Mouse (Mus musculus): ENCODE measurements around the gene Slc16a6. TPM values are rescaled to one million over a fixed set of nuclear protein-coding genes. Genes with fewer than 3 reads are reported as not detected.

Gene Slc16a6
- polyA plus RNA-seq, 1 experiment from 2014 or later = 7.5 TPM

- WGBS = 56% methylated on average over 1 of the region's 1 CpGs
- peaks cover 8% of the 10 kb centered on the region for H3K4me1 ChIP-seq (replicated peaks; ENCODE audit: control insufficient read depth, insufficient read depth, low read length)
- H3K4me2 ChIP-seq (replicated peaks) = no peak overlapping the region
- DNase-seq (ENCODE audit: low spot score) (no peak), ATAC-seq (ENCODE audit: low FRiP score) (no peak)
- H3K4me3 ChIP-seq (replicated peaks; ENCODE audit: low read length) = no peak overlapping the region
- no peaks in the 10 kb centered on the region for H3K27me3 ChIP-seq (ENCODE audit: control insufficient read depth, insufficient read depth, low read length)
- H3K9me3 ChIP-seq (ENCODE audit: control insufficient read depth, low read length) = no peaks in the 10 kb centered on the region
- no peak overlapping the region for H3K9ac ChIP-seq
- H3K36me3 ChIP-seq (replicated peaks; ENCODE audit: control insufficient read depth, insufficient read depth) = peaks cover under 1% of the 10 kb centered on the region; the same call in 1 of the 2 replicates
- H3K27ac ChIP-seq = no peak overlapping the region
Measured at GRCm38 (mm10) chr11:109423294-109423693, 50.1 kb downstream of the Slc16a6 start.

GRCm38 (mm10) chr11:109422263-109422662 lies 51.1 kb downstream of the Slc16a6 start:
- WGBS = 98% methylated on average over 4 of the region's 4 CpGs

GRCm38 (mm10) chr11:109421205-109421604 lies 52.2 kb downstream of the Slc16a6 start:
- WGBS = 84% methylated on average over 5 of the region's 5 CpGs
- DNase-seq (ENCODE audit: low spot score) (no peak), ATAC-seq (ENCODE audit: low FRiP score) (no peak)
- Histone ChIP-seq H3K9me3 (ENCODE audit: control insufficient read depth, low read length) (no peaks in the 10 kb centered on the region), H3K4me3 (replicated peaks; ENCODE audit: low read length) (no peak overlapping the region), H3K9ac (no peak overlapping the region), H3K27ac (no peak overlapping the region), H3K4me2 (replicated peaks) (no peak overlapping the region), H3K4me1 (replicated peaks; ENCODE audit: control insufficient read depth, insufficient read depth, low read length) (no peaks in the 10 kb centered on the region), H3K27me3 (ENCODE audit: control insufficient read depth, insufficient read depth, low read length) (no peaks in the 10 kb centered on the region), H3K36me3 (replicated peaks; ENCODE audit: control insufficient read depth, insufficient read depth) (no peaks in the 10 kb centered on the region)

More at GRCm38 (mm10) chr11:109422263-109422662, 51.1 kb downstream of the Slc16a6 start:
- Histone ChIP-seq H3K4me1 (replicated peaks; ENCODE audit: control insufficient read depth, insufficient read depth, low read length) (peaks cover 8% of the 10 kb centered on the region), H3K27me3 (ENCODE audit: control insufficient read depth, insufficient read depth, low read length) (no peaks in the 10 kb centered on the region), H3K36me3 (replicated peaks; ENCODE audit: control insufficient read depth, insufficient read depth) (no peaks in the 10 kb centered on the region), H3K27ac (no peak overlapping the region), H3K4me3 (replicated peaks; ENCODE audit: low read length) (no peak overlapping the region), H3K9ac (no peak overlapping the region), H3K4me2 (replicated peaks) (no peak overlapping the region), H3K9me3 (ENCODE audit: control insufficient read depth, low read length) (no peaks in the 10 kb centered on the region)
- DNase-seq (ENCODE audit: low spot score) = no peak
- ATAC-seq (ENCODE audit: low FRiP score) = no peak

GRCm38 (mm10) chr11:109420567-109420962 lies 52.8 kb downstream of the Slc16a6 start:
- Histone ChIP-seq H3K4me1 (replicated peaks; ENCODE audit: control insufficient read depth, insufficient read depth, low read length) (no peaks in the 10 kb centered on the region), H3K9ac (no peak overlapping the region), H3K27ac (no peak overlapping the region), H3K36me3 (replicated peaks; ENCODE audit: control insufficient read depth, insufficient read depth) (no peaks in the 10 kb centered on the region), H3K4me3 (replicated peaks; ENCODE audit: low read length) (no peak overlapping the region), H3K9me3 (ENCODE audit: control insufficient read depth, low read length) (no peaks in the 10 kb centered on the region), H3K4me2 (replicated peaks) (no peak overlapping the region), H3K27me3 (ENCODE audit: control insufficient read depth, insufficient read depth, low read length) (no peaks in the 10 kb centered on the region)
- ATAC-seq (ENCODE audit: low FRiP score) (no peak), DNase-seq (ENCODE audit: low spot score) (no peak)
- WGBS = 90% methylated on average over 14 of the region's 14 CpGs

DNA sequence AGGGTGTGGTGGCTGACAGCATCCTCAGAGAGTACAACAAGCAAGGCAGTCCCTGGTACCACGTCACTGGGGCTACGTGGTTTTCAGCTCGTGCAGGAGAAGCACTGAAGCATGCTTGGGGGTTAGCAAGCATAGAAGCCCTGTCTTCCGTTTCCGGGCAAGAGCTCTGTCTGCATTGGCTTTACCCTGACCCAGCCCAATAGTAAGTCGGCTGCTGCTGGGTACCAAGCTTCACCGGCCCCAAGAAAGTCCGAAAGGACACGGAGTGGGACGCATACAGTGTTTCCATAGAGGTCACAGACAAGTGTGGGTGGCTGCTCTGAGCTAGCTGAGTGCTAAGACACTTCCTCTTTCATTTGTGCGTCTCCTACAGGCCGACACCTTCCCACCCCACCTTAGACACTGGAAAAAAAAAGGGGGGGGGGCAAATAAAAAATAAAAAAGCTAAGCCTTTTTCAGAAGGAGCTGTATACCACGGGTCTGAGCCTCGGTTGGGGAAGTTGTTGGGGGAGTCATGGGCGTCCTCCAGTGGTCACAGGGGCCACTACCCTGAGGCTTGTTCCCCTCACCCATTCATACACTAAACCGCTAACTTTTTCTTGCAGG lies 53.3 kb downstream of the Slc16a6 start:
- WGBS = 41% methylated on average over 16 of the region's 16 CpGs
- DNase-seq (ENCODE audit: low spot score) = no peak
- H3K4me3 ChIP-seq (replicated peaks; ENCODE audit: low read length) = no peak overlapping the region

DNA sequence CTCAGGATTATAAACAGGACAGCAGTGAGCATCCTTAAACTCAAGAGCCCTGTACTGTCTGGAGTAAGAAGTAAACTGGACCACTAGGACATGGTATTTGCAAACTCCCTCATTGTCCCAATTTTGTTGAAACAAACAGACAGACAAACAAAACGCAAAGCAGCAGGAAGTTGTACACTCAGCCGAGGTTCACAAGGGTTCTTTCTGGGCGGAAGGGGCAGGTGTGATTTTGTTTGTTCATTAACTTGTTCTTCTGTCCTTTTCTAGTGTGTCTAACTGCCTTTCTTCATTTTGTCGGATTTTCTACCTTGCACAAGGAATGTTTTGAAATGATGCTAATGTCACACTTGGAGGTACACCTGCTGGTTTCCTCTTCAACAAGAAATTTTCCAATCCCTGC lies 53.9 kb downstream of the Slc16a6 start:
- Histone ChIP-seq H3K4me2 (replicated peaks) (no peak overlapping the region), H3K36me3 (replicated peaks; ENCODE audit: control insufficient read depth, insufficient read depth) (no peaks in the 10 kb centered on the region), H3K4me1 (replicated peaks; ENCODE audit: control insufficient read depth, insufficient read depth, low read length) (no peaks in the 10 kb centered on the region), H3K9me3 (ENCODE audit: control insufficient read depth, low read length) (no peaks in the 10 kb centered on the region), H3K4me3 (replicated peaks; ENCODE audit: low read length) (no peak overlapping the region), H3K27me3 (ENCODE audit: control insufficient read depth, insufficient read depth, low read length) (no peaks in the 10 kb centered on the region), H3K27ac (no peak overlapping the region), H3K9ac (no peak overlapping the region)
- DNase-seq (ENCODE audit: low spot score) (no peak), ATAC-seq (ENCODE audit: low FRiP score) (no peak)
- WGBS = 56% methylated on average over 4 of the region's 4 CpGs

More for the DNA sequence above, 53.3 kb downstream of the Slc16a6 start:
- no peak overlapping the region for H3K27ac ChIP-seq
- no peaks in the 10 kb centered on the region for H3K36me3 ChIP-seq (replicated peaks; ENCODE audit: control insufficient read depth, insufficient read depth)
- no peak for ATAC-seq (ENCODE audit: low FRiP score)
- H3K9me3 ChIP-seq (ENCODE audit: control insufficient read depth, low read length) = no peaks in the 10 kb centered on the region
- no peaks in the 10 kb centered on the region for H3K4me1 ChIP-seq (replicated peaks; ENCODE audit: control insufficient read depth, insufficient read depth, low read length)
- H3K27me3 ChIP-seq (ENCODE audit: control insufficient read depth, insufficient read depth, low read length) = no peaks in the 10 kb centered on the region
- no peak overlapping the region for H3K9ac ChIP-seq
- no peak overlapping the region for H3K4me2 ChIP-seq (replicated peaks)

- no peak overlapping the region for H3K4me2 ChIP-seq (replicated peaks)
- H3K36me3 ChIP-seq (replicated peaks; ENCODE audit: control insufficient read depth, insufficient read depth) = no peaks in the 10 kb centered on the region
- no peak overlapping the region for H3K27ac ChIP-seq
- no peak for ATAC-seq (ENCODE audit: low FRiP score)
- H3K4me3 ChIP-seq (replicated peaks; ENCODE audit: low read length) = no peak overlapping the region
- no peaks in the 10 kb centered on the region for H3K4me1 ChIP-seq (replicated peaks; ENCODE audit: control insufficient read depth, insufficient read depth, low read length)
- no peak overlapping the region for H3K9ac ChIP-seq
- DNase-seq (ENCODE audit: low spot score) = no peak
- H3K9me3 ChIP-seq (ENCODE audit: control insufficient read depth, low read length) = no peaks in the 10 kb centered on the region
- H3K27me3 ChIP-seq (ENCODE audit: control insufficient read depth, insufficient read depth, low read length) = no peaks in the 10 kb centered on the region
- 92% methylated on average over 9 of the region's 9 CpGs for WGBS
Measured at GRCm38 (mm10) chr11:109417472-109418040, 55.8 kb downstream of the Slc16a6 start.

- Histone ChIP-seq H3K9ac (no peak overlapping the region), H3K27ac (no peak overlapping the region), H3K4me1 (replicated peaks; ENCODE audit: control insufficient read depth, insufficient read depth, low read length) (no peaks in the 10 kb centered on the region), H3K4me2 (replicated peaks) (no peak overlapping the region), H3K27me3 (ENCODE audit: control insufficient read depth, insufficient read depth, low read length) (no peaks in the 10 kb centered on the region), H3K4me3 (replicated peaks; ENCODE audit: low read length) (no peak overlapping the region), H3K9me3 (ENCODE audit: control insufficient read depth, low read length) (peaks cover 3% of the 10 kb centered on the region; the same call in 1 of the 2 replicates), H3K36me3 (replicated peaks; ENCODE audit: control insufficient read depth, insufficient read depth) (no peaks in the 10 kb centered on the region)
- 84% methylated on average over 8 of the region's 8 CpGs for WGBS
- DNase-seq (ENCODE audit: low spot score) (no peak), ATAC-seq (ENCODE audit: low FRiP score) (no peak)
Measured at GRCm38 (mm10) chr11:109416709-109417420, 56.5 kb downstream of the Slc16a6 start.

GRCm38 (mm10) chr11:109414802-109415201 lies 58.6 kb downstream of the Slc16a6 start:
- Histone ChIP-seq H3K4me3 (replicated peaks; ENCODE audit: low read length) (no peak overlapping the region), H3K9ac (no peak overlapping the region), H3K4me2 (replicated peaks) (no peak overlapping the region), H3K27me3 (ENCODE audit: control insufficient read depth, insufficient read depth, low read length) (no peaks in the 10 kb centered on the region), H3K27ac (no peak overlapping the region), H3K36me3 (replicated peaks; ENCODE audit: control insufficient read depth, insufficient read depth) (no peaks in the 10 kb centered on the region), H3K4me1 (replicated peaks; ENCODE audit: control insufficient read depth, insufficient read depth, low read length) (no peaks in the 10 kb centered on the region), H3K9me3 (ENCODE audit: control insufficient read depth, low read length) (peaks cover 5% of the 10 kb centered on the region; the same call in 1 of the 2 replicates)
- WGBS = 89% methylated on average over 5 of the region's 5 CpGs
- DNase-seq (ENCODE audit: low spot score) (no peak), ATAC-seq (ENCODE audit: low FRiP score) (no peak)
